23 mouse cellular contexts compared by ENCODE assay signal in the genomic region with DNA sequence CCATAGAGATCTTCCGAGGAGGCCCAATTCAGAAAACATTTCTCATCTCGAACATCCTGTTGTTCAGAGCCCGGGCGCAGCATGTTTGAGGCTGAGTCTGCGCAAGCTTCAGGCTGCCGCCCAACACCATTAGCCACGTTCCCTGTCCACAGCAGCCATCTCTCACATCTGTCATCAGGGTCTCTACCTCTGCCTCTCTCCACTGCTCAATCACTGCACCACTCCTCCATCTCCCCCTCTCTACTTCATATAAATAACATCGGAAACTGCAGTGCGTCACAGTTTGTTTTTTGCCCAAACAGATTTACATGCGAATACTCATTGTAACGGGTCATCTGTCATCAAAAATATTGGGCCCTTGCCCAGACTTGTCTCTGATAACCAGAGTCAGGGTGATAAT. TPM values are rescaled to one million over a fixed set of nuclear protein-coding genes. Genes with fewer than 3 reads are reported as not detected.
DNase-seq lines count a peak whose midpoint lies in the region; ATAC-seq and TF ChIP-seq lines count a peak whose summit lies in the region.
"Had no signal": no experiment of that assay in that cellular context is flagged by ENCODE, and none has a peak within 500 bp of the region (broad histone marks: within the 10 kb centered on the region; RNA-seq: fewer than 3 reads in every experiment).

No protein-coding gene starts in this region.

- WGBS in embryonic facial prominence, embryonic 14.5 days, result 85% methylated on average over 11 of the region's 11 CpGs
- 94% methylated on average over 11 of the region's 11 CpGs for WGBS in embryonic facial prominence, embryonic 10.5 days
- 55% methylated on average over 11 of the region's 11 CpGs for WGBS in heart, postnatal 0 days
- WGBS in heart, embryonic 12.5 days, result 76% methylated on average over 11 of the region's 11 CpGs
- 69% methylated on average over 11 of the region's 11 CpGs for WGBS in lung, postnatal 0 days

- no peak overlapping the region for H3K4me3 ChIP-seq in embryonic facial prominence, embryonic 14.5 days (ENCODE audit: low read depth, low read length)
- H3K4me3 ChIP-seq in embryonic facial prominence, embryonic 10.5 days, result no peak overlapping the region
- no peak overlapping the region for H3K4me3 ChIP-seq in heart, postnatal 0 days (ENCODE audit: low read depth, low read length)
- H3K4me3 ChIP-seq in heart, embryonic 12.5 days, result no peak overlapping the region
- no peak overlapping the region for H3K4me3 ChIP-seq in lung, postnatal 0 days (ENCODE audit: low read depth, low read length)
- H3K4me3 ChIP-seq: hindbrain, embryonic 13.5 days; limb, embryonic 13.5 days; liver, embryonic 12.5 days; lung, embryonic 15.5 days had no signal

- H3K4me2 ChIP-seq in embryonic facial prominence, embryonic 14.5 days (ENCODE audit: low read depth, low read length), result no peak overlapping the region
- H3K4me2 ChIP-seq in heart, postnatal 0 days (ENCODE audit: low read depth, low read length), result no peak overlapping the region
- no peak overlapping the region for H3K4me2 ChIP-seq in heart, embryonic 12.5 days
- no peak overlapping the region for H3K4me2 ChIP-seq in lung, postnatal 0 days (replicated peaks; ENCODE audit: low read depth, low read length)
- H3K4me2 ChIP-seq: hindbrain, embryonic 13.5 days; limb, embryonic 13.5 days; liver, embryonic 12.5 days; lung, embryonic 15.5 days had no signal

- no peaks in the 10 kb centered on the region for H3K4me1 ChIP-seq in embryonic facial prominence, embryonic 14.5 days (ENCODE audit: control insufficient read depth, insufficient read depth, low read length)
- H3K4me1 ChIP-seq in embryonic facial prominence, embryonic 10.5 days, result no peaks in the 10 kb centered on the region
- H3K4me1 ChIP-seq in heart, postnatal 0 days (ENCODE audit: control insufficient read depth, insufficient read depth), result peaks cover 6% of the 10 kb centered on the region; the same call in 1 of the 2 replicates
- 0 out of 2 replicates have a peak, but pooled peaks cover 4% of the 10 kb centered on the region for H3K4me1 ChIP-seq in heart, embryonic 12.5 days (replicated peaks)
- H3K4me1 ChIP-seq in lung, postnatal 0 days (ENCODE audit: insufficient read depth, low read depth, low read length), result no peaks in the 10 kb centered on the region
- H3K4me1 ChIP-seq: hindbrain, embryonic 13.5 days; limb, embryonic 13.5 days; liver, embryonic 12.5 days; lung, embryonic 15.5 days had no signal

- no peak overlapping the region for H3K27ac ChIP-seq in embryonic facial prominence, embryonic 14.5 days (replicated peaks; ENCODE audit: low read depth, low read length)
- H3K27ac ChIP-seq in embryonic facial prominence, embryonic 10.5 days (replicated peaks), result no peak overlapping the region
- H3K27ac ChIP-seq in heart, postnatal 0 days (ENCODE audit: low read depth), result peak overlapping the region; percentile 46
- H3K27ac ChIP-seq in heart, embryonic 12.5 days (ENCODE audit: poor library complexity, severe bottlenecking), result no peak overlapping the region
- no peak overlapping the region for H3K27ac ChIP-seq in lung, postnatal 0 days (ENCODE audit: low read length)
- H3K27ac ChIP-seq: limb, embryonic 13.5 days; liver, embryonic 12.5 days; lung, embryonic 15.5 days had no signal

- H3K36me3 ChIP-seq in embryonic facial prominence, embryonic 14.5 days (ENCODE audit: control insufficient read depth, insufficient read depth, low read length), result peaks cover 55% of the 10 kb centered on the region
- peaks cover 79% of the 10 kb centered on the region for H3K36me3 ChIP-seq in embryonic facial prominence, embryonic 10.5 days (replicated peaks)
- H3K36me3 ChIP-seq in heart, postnatal 0 days (replicated peaks; ENCODE audit: control insufficient read depth, insufficient read depth, low read length), result peaks cover 17% of the 10 kb centered on the region
- H3K36me3 ChIP-seq in heart, embryonic 12.5 days, result peaks cover 57% of the 10 kb centered on the region
- H3K36me3 ChIP-seq in lung, postnatal 0 days (ENCODE audit: insufficient read depth, low read length), result peaks cover 11% of the 10 kb centered on the region; the same call in 1 of the 2 replicates

- no peaks in the 10 kb centered on the region for H3K27me3 ChIP-seq in embryonic facial prominence, embryonic 14.5 days (replicated peaks; ENCODE audit: control insufficient read depth, insufficient read depth, low read length)
- no peaks in the 10 kb centered on the region for H3K27me3 ChIP-seq in embryonic facial prominence, embryonic 10.5 days (replicated peaks; ENCODE audit: low read depth, poor library complexity, severe bottlenecking)
- H3K27me3 ChIP-seq in heart, postnatal 0 days (ENCODE audit: control insufficient read depth, insufficient read depth, low read length), result no peaks in the 10 kb centered on the region
- H3K27me3 ChIP-seq in heart, embryonic 12.5 days (replicated peaks), result no peaks in the 10 kb centered on the region
- no peaks in the 10 kb centered on the region for H3K27me3 ChIP-seq in lung, postnatal 0 days (replicated peaks; ENCODE audit: insufficient read depth, low read length)
- H3K27me3 ChIP-seq: hindbrain, embryonic 13.5 days; limb, embryonic 13.5 days; liver, embryonic 12.5 days; lung, embryonic 15.5 days; Patski had no signal

- no peak overlapping the region for H3K9ac ChIP-seq in embryonic facial prominence, embryonic 14.5 days (ENCODE audit: low read depth, low read length)
- no peak overlapping the region for H3K9ac ChIP-seq in heart, postnatal 0 days (replicated peaks; ENCODE audit: low read depth, low read length)
- no peak overlapping the region for H3K9ac ChIP-seq in heart, embryonic 12.5 days
- no peak overlapping the region for H3K9ac ChIP-seq in lung, postnatal 0 days (replicated peaks; ENCODE audit: low read depth)
- H3K9ac ChIP-seq: hindbrain, embryonic 13.5 days; limb, embryonic 13.5 days; liver, embryonic 12.5 days; lung, embryonic 15.5 days had no signal

- TF ChIP-seq CTCF in heart, postnatal 0 days (IDR thresholded peaks at IDR 0.05; ENCODE audit: low read depth), result no peak
- no peak for TF ChIP-seq CTCF in lung, postnatal 0 days (IDR thresholded peaks at IDR 0.05)

- ATAC-seq in embryonic facial prominence, embryonic 14.5 days (ENCODE audit: low read depth), result no peak
- peak; percentile 62 for ATAC-seq in heart, postnatal 0 days (ENCODE audit: insufficient read depth, low read depth)
- ATAC-seq in heart, embryonic 12.5 days (ENCODE audit: insufficient number of reproducible peaks, low FRiP score), result no peak
- peak; percentile 28; the same call in 1 of the 2 replicates for ATAC-seq in lung, postnatal 0 days
- ATAC-seq: inflammation-experienced regulatory T-cells, adult 6 months; liver, embryonic 12.5 days; Patski had no signal

- DNase-seq in embryonic facial prominence, embryonic 14.5 days (ENCODE audit: low spot score), result peak; percentile 1
- no peak for DNase-seq in embryonic facial prominence, embryonic 10.5 days (ENCODE audit: low spot score)
- DNase-seq in heart, postnatal 0 days (ENCODE audit: low spot score), result peak; percentile 40
- peak; percentile 27 for DNase-seq in lung, postnatal 0 days (ENCODE audit: low spot score)
- no peak for DNase-seq in lung, postnatal 36 days
- DNase-seq in adrenal gland, postnatal 4 days (ENCODE audit: low spot score in 2 of 2), result no peak
- DNase-seq: adrenal gland, adult 8-10 months; cerebellum, adult 8-10 months; cerebellum, postnatal 36 days; gastrocnemius, postnatal 10 days; kidney, adult 18-20 months; kidney, postnatal 4 days; midbrain, embryonic 14.5 days; thymus, adult 18-20 months; thymus, postnatal 36 days had no signal

- no peak for TF ChIP-seq EP300 in heart, postnatal 0 days (IDR thresholded peaks at IDR 0.05; ENCODE audit: low read depth)
- no peak for TF ChIP-seq EP300 in lung, postnatal 0 days (IDR thresholded peaks at IDR 0.05)

- no peaks in the 10 kb centered on the region for H3K9me3 ChIP-seq in embryonic facial prominence, embryonic 14.5 days (ENCODE audit: control insufficient read depth, low read length)
- H3K9me3 ChIP-seq in embryonic facial prominence, embryonic 10.5 days, result no peaks in the 10 kb centered on the region
- no peaks in the 10 kb centered on the region for H3K9me3 ChIP-seq in heart, postnatal 0 days (replicated peaks; ENCODE audit: control insufficient read depth, low read length)
- no peaks in the 10 kb centered on the region for H3K9me3 ChIP-seq in heart, embryonic 12.5 days (replicated peaks)
- no peaks in the 10 kb centered on the region for H3K9me3 ChIP-seq in lung, postnatal 0 days (ENCODE audit: low read length)
- H3K9me3 ChIP-seq: G1E; hindbrain, embryonic 13.5 days; limb, embryonic 13.5 days; liver, embryonic 12.5 days; lung, embryonic 15.5 days had no signal

RNA-seq across cellular contexts. Expression of gene Zfp74, which starts 12.9 kb away (rescaled TPM):
- 8.9 and 10.3 TPM in 2 replicates for polyA plus RNA-seq in embryonic facial prominence, embryonic 14.5 days (2014; fragmentation: Nextera tagmentation; extraction: Ambion mirVana)
- polyA plus RNA-seq in embryonic facial prominence, embryonic 10.5 days (2016; fragmentation: Nextera tagmentation; extraction: Ambion mirVana), result 13.9 and 14.7 TPM in 2 replicates
- total RNA-seq in heart, postnatal 0 days (2014; rRNA removed; ENCODE audit: low replicate concordance), result 2.0 and 3.2 TPM in 2 replicates
- 5.4 and 5.5 TPM in 2 replicates for polyA plus RNA-seq in heart, postnatal 0 days (2015; fragmentation: Nextera tagmentation; extraction: Ambion mirVana)
- polyA plus RNA-seq in heart, embryonic 12.5 days (2016; fragmentation: Nextera tagmentation; extraction: Ambion mirVana), result 8.4 and 9.9 TPM in 2 replicates
- 5.1 and 6.7 TPM in 2 replicates for polyA plus RNA-seq in lung, postnatal 0 days (2015; fragmentation: Nextera tagmentation; extraction: Ambion mirVana)
- total RNA-seq in adrenal gland, postnatal 4 days (2021), result 10 to 100 TPM; 13.3 to 16.0 TPM

RNA-seq across cellular contexts. Expression of gene Zfp383, which starts 33.0 kb away (rescaled TPM):
- polyA plus RNA-seq in embryonic facial prominence, embryonic 14.5 days (2014; fragmentation: Nextera tagmentation; extraction: Ambion mirVana), result 9.9 and 10.1 TPM in 2 replicates
- 4.6 and 6.3 TPM in 2 replicates for polyA plus RNA-seq in embryonic facial prominence, embryonic 10.5 days (2016; fragmentation: Nextera tagmentation; extraction: Ambion mirVana)
- 2.5 and 5.3 TPM in 2 replicates for total RNA-seq in heart, postnatal 0 days (2014; rRNA removed; ENCODE audit: low replicate concordance)
- polyA plus RNA-seq in heart, postnatal 0 days (2015; fragmentation: Nextera tagmentation; extraction: Ambion mirVana), result 2.5 and 3.0 TPM in 2 replicates
- 3.3 and 3.8 TPM in 2 replicates for polyA plus RNA-seq in heart, embryonic 12.5 days (2016; fragmentation: Nextera tagmentation; extraction: Ambion mirVana)
- 3.4 and 3.7 TPM in 2 replicates for polyA plus RNA-seq in lung, postnatal 0 days (2015; fragmentation: Nextera tagmentation; extraction: Ambion mirVana)
- 10 to 100 TPM; 11.0 to 12.1 TPM for total RNA-seq in adrenal gland, postnatal 4 days (2021)

RNA-seq across cellular contexts. Expression of gene Zfp27, which starts 34.7 kb away (rescaled TPM):
- polyA plus RNA-seq in embryonic facial prominence, embryonic 14.5 days (2014; fragmentation: Nextera tagmentation; extraction: Ambion mirVana), result 12.0 and 13.7 TPM in 2 replicates
- 9.5 and 10.0 TPM in 2 replicates for polyA plus RNA-seq in embryonic facial prominence, embryonic 10.5 days (2016; fragmentation: Nextera tagmentation; extraction: Ambion mirVana)
- total RNA-seq in heart, postnatal 0 days (2014; rRNA removed; ENCODE audit: low replicate concordance), result 7.5 and 12.8 TPM in 2 replicates
- 6.5 and 7.7 TPM in 2 replicates for polyA plus RNA-seq in heart, postnatal 0 days (2015; fragmentation: Nextera tagmentation; extraction: Ambion mirVana)
- polyA plus RNA-seq in heart, embryonic 12.5 days (2016; fragmentation: Nextera tagmentation; extraction: Ambion mirVana), result 9.1 and 9.9 TPM in 2 replicates
- polyA plus RNA-seq in lung, postnatal 0 days (2015; fragmentation: Nextera tagmentation; extraction: Ambion mirVana), result 4.2 and 5.0 TPM in 2 replicates
- total RNA-seq in adrenal gland, postnatal 4 days (2021), result 10 to 100 TPM; 15.4 to 16.6 TPM

RNA-seq across cellular contexts. Expression of gene Zfp568, which starts 42.7 kb away (rescaled TPM):
- polyA plus RNA-seq in embryonic facial prominence, embryonic 14.5 days (2014; fragmentation: Nextera tagmentation; extraction: Ambion mirVana), result 29.5 and 29.9 TPM in 2 replicates
- 30.4 and 34.3 TPM in 2 replicates for polyA plus RNA-seq in embryonic facial prominence, embryonic 10.5 days (2016; fragmentation: Nextera tagmentation; extraction: Ambion mirVana)
- 38.3 and 39.3 TPM in 2 replicates for total RNA-seq in heart, postnatal 0 days (2014; rRNA removed; ENCODE audit: low replicate concordance)
- 9.5 and 13.6 TPM in 2 replicates for polyA plus RNA-seq in heart, postnatal 0 days (2015; fragmentation: Nextera tagmentation; extraction: Ambion mirVana)
- 35.4 and 36.7 TPM in 2 replicates for polyA plus RNA-seq in heart, embryonic 12.5 days (2016; fragmentation: Nextera tagmentation; extraction: Ambion mirVana)
- 4.1 and 5.8 TPM in 2 replicates for polyA plus RNA-seq in lung, postnatal 0 days (2015; fragmentation: Nextera tagmentation; extraction: Ambion mirVana)
- total RNA-seq in adrenal gland, postnatal 4 days (2021), result 10 to 100 TPM; 22.8 to 26.2 TPM

Comparison
In these comparisons a context has a peak if more than half of its experiments do, and no peak if none do; other contexts are left out.
1. ATAC-seq: peak in heart, postnatal 0 days (single experiment) and lung, postnatal 0 days (single experiment); none in embryonic facial prominence, embryonic 14.5 days (single experiment) and heart, embryonic 12.5 days (single experiment).
2. DNase-seq: peak in embryonic facial prominence, embryonic 14.5 days (single experiment), heart, postnatal 0 days (single experiment) and lung, postnatal 0 days (single experiment); none in embryonic facial prominence, embryonic 10.5 days (single experiment), lung, postnatal 36 days (single experiment) and adrenal gland, postnatal 4 days (0 of 2).